Mouse (Mus musculus): ENCODE measurements at regions not wholly inside any gene's neighbourhood (a gene's known extent, or its start where the extent isn't known, plus 50 kb on each side); places are given as distances from the start of the nearest gene placed in this dataset.

DNA sequence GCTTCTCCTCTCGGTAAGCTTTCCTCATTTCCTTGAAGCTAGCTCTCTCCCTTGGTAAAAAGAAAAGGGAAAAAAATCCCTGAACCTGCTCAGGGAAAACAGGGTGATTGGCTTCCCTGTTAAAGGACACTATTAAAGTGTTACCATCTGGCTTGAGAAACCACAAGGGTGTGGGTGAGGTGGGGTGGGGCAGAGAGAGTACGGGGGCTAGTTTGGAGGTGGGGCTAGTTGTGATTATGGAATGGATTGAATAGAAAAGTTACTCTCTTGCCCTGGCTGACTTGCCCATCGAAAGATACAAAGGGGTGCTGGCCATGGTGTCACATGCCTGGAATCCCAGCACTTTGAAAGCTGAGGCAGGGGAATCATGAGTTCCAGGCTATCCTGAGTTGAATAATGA is 94.2 kb upstream of the Arhgap32 start:
- Histone ChIP-seq H3K27me3 (replicated peaks; ENCODE audit: control insufficient read depth, insufficient read depth, low read length) (no peaks in the 10 kb centered on the region), H3K4me2 (ENCODE audit: low read depth, low read length) (no peak overlapping the region), H3K9me3 (ENCODE audit: control insufficient read depth, low read length) (no peaks in the 10 kb centered on the region), H3K4me1 (ENCODE audit: control insufficient read depth, insufficient read depth, low read length) (no peaks in the 10 kb centered on the region; the same call in 1 of the 2 replicates), H3K4me3 (ENCODE audit: low read length) (no peak overlapping the region), H3K36me3 (ENCODE audit: control insufficient read depth, insufficient read depth, low read length) (no peaks in the 10 kb centered on the region), H3K9ac (ENCODE audit: low read depth, low read length) (no peak overlapping the region), H3K27ac (ENCODE audit: low read length) (no peak overlapping the region)
- peak; percentile 49; the same call in 1 of the 2 replicates for ATAC-seq
- 40% methylated on average over 3 of the region's 3 CpGs for WGBS

DNA sequence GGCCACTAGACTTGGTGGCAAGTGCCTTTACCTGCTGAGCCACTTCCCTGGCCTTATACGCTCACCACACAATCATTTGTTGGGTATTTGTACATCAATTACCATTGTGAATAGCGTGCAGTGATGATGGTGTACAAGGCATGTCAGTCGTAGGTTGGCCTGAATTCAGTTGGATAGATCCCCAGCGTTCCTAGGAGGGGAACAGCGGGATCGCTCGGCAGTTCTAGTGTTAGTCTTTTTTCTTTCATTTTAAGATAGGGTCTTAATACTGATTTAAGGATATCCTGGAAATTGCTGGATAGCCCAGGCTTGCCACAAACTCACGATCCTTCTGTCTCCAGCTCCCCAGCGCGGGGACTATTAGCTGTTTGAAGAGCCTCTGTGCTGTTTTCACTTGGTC is 92.9 kb upstream of the Arhgap32 start:
- no peaks in the 10 kb centered on the region for H3K36me3 ChIP-seq (ENCODE audit: control insufficient read depth, insufficient read depth, low read length)
- no peak overlapping the region for H3K4me3 ChIP-seq (ENCODE audit: low read length)
- no peak overlapping the region for H3K9ac ChIP-seq (ENCODE audit: low read depth, low read length)
- H3K4me1 ChIP-seq (ENCODE audit: control insufficient read depth, insufficient read depth, low read length), result peaks cover 1% of the 10 kb centered on the region; the same call in 1 of the 2 replicates
- WGBS, result 94% methylated on average over 10 of the region's 10 CpGs
- no peak overlapping the region for H3K4me2 ChIP-seq (ENCODE audit: low read depth, low read length)
- no peaks in the 10 kb centered on the region for H3K9me3 ChIP-seq (ENCODE audit: control insufficient read depth, low read length)
- ATAC-seq, result no peak
- H3K27ac ChIP-seq (ENCODE audit: low read length), result no peak overlapping the region
- H3K27me3 ChIP-seq (replicated peaks; ENCODE audit: control insufficient read depth, insufficient read depth, low read length), result no peaks in the 10 kb centered on the region

DNA sequence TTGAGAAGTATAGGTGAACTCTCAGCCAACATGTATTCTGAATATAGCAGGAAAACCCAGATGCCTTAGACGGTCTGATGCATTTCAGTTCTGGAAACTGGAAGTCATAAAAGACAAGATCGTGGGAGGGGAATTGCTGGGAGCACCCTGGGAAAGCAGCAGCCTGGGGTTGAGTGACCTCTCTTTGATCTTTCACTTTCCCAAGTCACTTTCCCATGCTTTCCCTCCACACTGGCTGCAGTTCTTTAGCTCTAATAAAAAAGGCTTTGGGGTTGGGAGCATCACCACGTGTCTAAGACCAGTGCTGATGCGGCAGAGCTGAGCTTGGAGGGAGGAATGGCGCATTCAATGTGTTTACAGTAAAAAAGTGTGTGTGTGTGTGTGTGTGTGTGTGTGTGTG is 91.2 kb upstream of the Arhgap32 start:
- WGBS, result 26% methylated on average over 5 of the region's 5 CpGs
- peak; percentile 21; the same call in 1 of the 2 replicates for ATAC-seq
- no peak overlapping the region for H3K4me3 ChIP-seq (ENCODE audit: low read length)

DNA sequence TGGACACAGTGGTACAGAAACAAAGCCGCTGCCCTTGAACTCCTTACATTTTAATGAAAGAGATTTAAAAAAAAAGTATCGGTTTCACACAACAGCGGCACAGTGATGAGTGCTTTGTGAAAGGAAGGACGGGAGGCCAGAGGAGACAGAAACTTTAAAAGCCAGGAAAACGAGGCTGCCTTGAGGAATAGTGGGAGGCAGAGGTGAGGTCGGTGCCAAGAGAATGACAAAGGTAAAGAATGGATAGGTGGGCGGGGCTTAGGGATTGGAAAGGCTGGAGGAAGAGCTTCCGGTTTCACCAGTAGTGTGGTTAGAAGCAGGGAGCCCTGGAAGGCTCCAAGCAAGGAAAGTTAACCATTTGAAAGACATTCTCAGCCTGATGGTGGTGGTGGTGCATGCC is 88.0 kb upstream of the Arhgap32 start:
- Histone ChIP-seq H3K4me3 (ENCODE audit: low read length) (no peak overlapping the region), H3K27me3 (replicated peaks; ENCODE audit: control insufficient read depth, insufficient read depth, low read length) (no peaks in the 10 kb centered on the region), H3K27ac (ENCODE audit: low read length) (no peak overlapping the region), H3K9ac (ENCODE audit: low read depth, low read length) (no peak overlapping the region), H3K9me3 (ENCODE audit: control insufficient read depth, low read length) (no peaks in the 10 kb centered on the region), H3K4me2 (ENCODE audit: low read depth, low read length) (0 out of 2 replicates have a peak overlapping the region, but pooled peaks have one; percentile 1), H3K4me1 (ENCODE audit: control insufficient read depth, insufficient read depth, low read length) (peaks cover 9% of the 10 kb centered on the region), H3K36me3 (ENCODE audit: control insufficient read depth, insufficient read depth, low read length) (no peaks in the 10 kb centered on the region)
- 33% methylated on average over 8 of the region's 8 CpGs for WGBS
- no peak for ATAC-seq

More for the DNA sequence above, 91.2 kb upstream of the Arhgap32 start:
- Histone ChIP-seq H3K9ac (ENCODE audit: low read depth, low read length) (no peak overlapping the region), H3K27ac (ENCODE audit: low read length) (no peak overlapping the region), H3K27me3 (replicated peaks; ENCODE audit: control insufficient read depth, insufficient read depth, low read length) (no peaks in the 10 kb centered on the region), H3K4me2 (ENCODE audit: low read depth, low read length) (no peak overlapping the region), H3K4me1 (ENCODE audit: control insufficient read depth, insufficient read depth, low read length) (peaks cover 5% of the 10 kb centered on the region; the same call in 1 of the 2 replicates), H3K36me3 (ENCODE audit: control insufficient read depth, insufficient read depth, low read length) (no peaks in the 10 kb centered on the region), H3K9me3 (ENCODE audit: control insufficient read depth, low read length) (no peaks in the 10 kb centered on the region)

DNA sequence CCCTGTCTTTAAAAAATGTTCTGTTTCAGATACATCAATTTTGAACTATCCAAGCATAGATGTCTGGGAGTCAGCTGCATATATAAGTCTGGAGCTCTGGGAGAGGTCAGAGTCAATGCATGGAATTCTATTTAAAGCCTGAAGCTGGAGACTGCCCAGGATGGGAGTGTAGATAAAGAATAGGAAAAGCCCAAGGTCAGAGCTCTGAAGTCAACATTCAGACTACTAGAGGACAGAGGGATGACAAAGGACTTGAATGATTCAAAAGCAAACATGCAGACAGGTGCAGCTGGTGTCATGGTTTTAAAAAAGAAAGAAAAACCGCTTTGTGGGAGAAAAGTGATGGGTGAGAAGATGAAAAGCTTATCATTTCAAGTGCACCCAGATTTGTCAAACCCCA is 86.9 kb upstream of the Arhgap32 start:
- H3K4me3 ChIP-seq (ENCODE audit: low read length), result no peak overlapping the region
- no peak overlapping the region for H3K4me2 ChIP-seq (ENCODE audit: low read depth, low read length)
- peaks cover 18% of the 10 kb centered on the region for H3K4me1 ChIP-seq (ENCODE audit: control insufficient read depth, insufficient read depth, low read length)
- no peaks in the 10 kb centered on the region for H3K36me3 ChIP-seq (ENCODE audit: control insufficient read depth, insufficient read depth, low read length)
- ATAC-seq, result no peak
- no peaks in the 10 kb centered on the region for H3K9me3 ChIP-seq (ENCODE audit: control insufficient read depth, low read length)
- no peaks in the 10 kb centered on the region for H3K27me3 ChIP-seq (replicated peaks; ENCODE audit: control insufficient read depth, insufficient read depth, low read length)
- H3K9ac ChIP-seq (ENCODE audit: low read depth, low read length), result no peak overlapping the region
- no peak overlapping the region for H3K27ac ChIP-seq (ENCODE audit: low read length)
- WGBS, result 86% methylated on average over 1 of the region's 1 CpGs

DNA sequence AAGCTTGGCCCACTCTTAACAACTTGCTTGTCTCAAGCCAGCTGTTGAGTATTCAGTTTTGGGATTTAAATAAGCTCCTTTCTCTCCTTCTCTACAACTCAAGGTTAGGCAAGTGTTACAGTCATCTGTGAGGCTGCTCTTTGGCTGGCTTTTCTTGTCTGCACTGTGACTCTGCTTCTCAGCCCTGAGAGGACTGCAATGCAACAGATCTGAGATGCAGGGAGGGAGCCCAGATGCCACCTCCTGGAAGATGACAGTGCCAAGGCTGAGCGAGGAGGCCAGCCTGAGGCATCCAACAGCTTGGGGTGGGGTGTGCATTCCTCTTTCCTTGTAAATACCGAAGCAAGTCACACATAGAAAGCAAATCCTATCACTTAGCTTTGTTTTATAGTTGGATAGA is 86.2 kb upstream of the Arhgap32 start:
- H3K4me2 ChIP-seq (ENCODE audit: low read depth, low read length), result no peak overlapping the region
- H3K4me1 ChIP-seq (ENCODE audit: control insufficient read depth, insufficient read depth, low read length), result peaks cover 21% of the 10 kb centered on the region
- ATAC-seq, result no peak
- no peak overlapping the region for H3K4me3 ChIP-seq (ENCODE audit: low read length)
- H3K9ac ChIP-seq (ENCODE audit: low read depth, low read length), result no peak overlapping the region
- WGBS, result 67% methylated on average over 2 of the region's 2 CpGs
- H3K27ac ChIP-seq (ENCODE audit: low read length), result no peak overlapping the region
- no peaks in the 10 kb centered on the region for H3K36me3 ChIP-seq (ENCODE audit: control insufficient read depth, insufficient read depth, low read length)
- H3K27me3 ChIP-seq (replicated peaks; ENCODE audit: control insufficient read depth, insufficient read depth, low read length), result no peaks in the 10 kb centered on the region
- H3K9me3 ChIP-seq (ENCODE audit: control insufficient read depth, low read length), result no peaks in the 10 kb centered on the region

DNA sequence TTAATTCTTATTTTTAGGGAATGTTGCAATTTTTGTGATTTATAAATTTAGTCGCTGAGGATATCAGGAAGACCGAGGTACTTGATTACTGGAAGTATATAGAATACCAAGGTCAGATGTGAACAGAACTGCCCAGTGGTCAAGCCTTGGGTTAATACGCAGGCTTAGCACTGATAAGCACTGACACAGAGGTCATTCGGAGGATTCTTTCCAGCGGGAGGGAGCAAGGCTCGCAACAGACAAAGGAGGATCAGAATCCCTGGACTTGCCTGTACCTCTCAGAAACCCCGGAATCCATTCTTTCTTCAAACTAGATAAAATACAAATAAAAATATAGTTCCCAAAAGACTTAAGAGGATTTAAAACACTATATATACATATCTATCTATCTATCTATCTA is 85.7 kb upstream of the Arhgap32 start:
- H3K36me3 ChIP-seq (ENCODE audit: control insufficient read depth, insufficient read depth, low read length), result no peaks in the 10 kb centered on the region
- no peak overlapping the region for H3K4me2 ChIP-seq (ENCODE audit: low read depth, low read length)
- no peak overlapping the region for H3K9ac ChIP-seq (ENCODE audit: low read depth, low read length)
- ATAC-seq, result no peak
- no peaks in the 10 kb centered on the region for H3K27me3 ChIP-seq (replicated peaks; ENCODE audit: control insufficient read depth, insufficient read depth, low read length)
- H3K9me3 ChIP-seq (ENCODE audit: control insufficient read depth, low read length), result no peaks in the 10 kb centered on the region
- WGBS, result 78% methylated on average over 7 of the region's 7 CpGs
- peaks cover 21% of the 10 kb centered on the region for H3K4me1 ChIP-seq (ENCODE audit: control insufficient read depth, insufficient read depth, low read length)
- H3K4me3 ChIP-seq (ENCODE audit: low read length), result no peak overlapping the region
- no peak overlapping the region for H3K27ac ChIP-seq (ENCODE audit: low read length)

DNA sequence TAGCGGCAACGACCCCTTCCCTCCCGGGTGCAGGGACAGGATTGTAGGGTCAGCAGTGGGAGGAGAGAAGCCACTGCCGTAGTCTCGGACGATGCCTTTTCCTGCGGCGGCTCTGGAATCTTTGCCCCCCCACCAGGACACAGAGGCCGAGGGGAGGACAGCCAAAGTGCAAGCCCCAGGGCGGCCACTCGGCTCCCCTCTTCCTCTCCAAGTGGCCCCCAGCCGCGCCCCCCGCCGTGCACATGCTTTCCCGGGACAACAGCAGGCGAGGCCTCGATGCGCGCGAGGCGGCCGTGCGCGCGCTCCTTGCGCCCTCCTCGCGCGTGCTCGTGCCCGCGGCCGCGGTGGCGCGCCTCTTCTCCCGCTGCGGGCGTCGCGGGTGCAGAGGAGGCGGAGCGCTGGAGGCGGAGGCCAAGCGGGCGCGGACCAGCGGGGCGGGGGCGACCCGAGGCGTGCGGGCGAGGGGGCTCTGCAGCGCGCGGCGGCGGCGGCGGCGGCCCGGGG is 83.9 kb upstream of the Arhgap32 start:
- Histone ChIP-seq H3K4me1 (ENCODE audit: control insufficient read depth, insufficient read depth, low read length) (peaks cover 21% of the 10 kb centered on the region), H3K9ac (ENCODE audit: low read depth, low read length) (peak overlapping the region; percentile 89), H3K4me2 (ENCODE audit: low read depth, low read length) (peak overlapping the region; percentile 80), H3K36me3 (ENCODE audit: control insufficient read depth, insufficient read depth, low read length) (no peaks in the 10 kb centered on the region), H3K27me3 (replicated peaks; ENCODE audit: control insufficient read depth, insufficient read depth, low read length) (no peaks in the 10 kb centered on the region), H3K4me3 (ENCODE audit: low read length) (peak overlapping the region; percentile 82), H3K9me3 (ENCODE audit: control insufficient read depth, low read length) (no peaks in the 10 kb centered on the region), H3K27ac (ENCODE audit: low read length) (peak overlapping the region; percentile 64)
- peak; percentile 90 for ATAC-seq
- WGBS, result 0% methylated on average over 46 of the region's 64 CpGs

DNA sequence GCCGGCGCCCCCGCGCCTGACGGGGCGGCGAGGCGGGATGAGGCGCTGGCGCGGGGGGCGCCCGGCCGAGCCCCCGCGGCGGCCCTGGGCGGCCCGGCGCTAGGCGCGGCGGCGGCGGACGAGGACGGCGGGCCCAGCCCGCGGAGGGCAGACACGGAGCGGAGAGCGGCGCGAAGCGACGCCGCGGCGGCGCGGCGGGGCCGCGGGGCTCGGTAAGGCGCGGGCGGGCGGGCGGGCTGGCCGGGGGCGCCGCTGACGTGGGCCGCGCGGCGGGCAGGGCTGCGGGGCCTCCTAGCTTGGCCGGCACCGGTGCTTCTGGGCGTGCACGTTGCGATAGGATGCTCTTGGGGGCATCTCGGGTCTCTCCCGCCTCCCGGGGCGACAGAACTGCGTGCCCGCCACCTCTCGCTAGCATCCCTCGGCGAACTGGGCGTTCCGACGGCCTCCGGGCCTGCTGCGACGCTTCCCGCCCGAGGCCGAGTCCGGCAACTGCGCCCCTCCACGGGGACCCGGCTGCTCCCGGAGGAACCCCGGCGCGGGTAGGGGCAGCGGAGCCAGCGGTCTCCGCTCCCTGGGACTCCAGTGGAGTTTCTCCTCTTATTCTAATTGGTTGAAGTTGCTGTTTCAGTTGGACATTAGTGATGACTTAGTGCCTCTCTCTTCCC is 83.3 kb upstream of the Arhgap32 start:
- WGBS, result under 1% methylated on average over 62 of the region's 94 CpGs
- peak; percentile 75 for ATAC-seq

DNA sequence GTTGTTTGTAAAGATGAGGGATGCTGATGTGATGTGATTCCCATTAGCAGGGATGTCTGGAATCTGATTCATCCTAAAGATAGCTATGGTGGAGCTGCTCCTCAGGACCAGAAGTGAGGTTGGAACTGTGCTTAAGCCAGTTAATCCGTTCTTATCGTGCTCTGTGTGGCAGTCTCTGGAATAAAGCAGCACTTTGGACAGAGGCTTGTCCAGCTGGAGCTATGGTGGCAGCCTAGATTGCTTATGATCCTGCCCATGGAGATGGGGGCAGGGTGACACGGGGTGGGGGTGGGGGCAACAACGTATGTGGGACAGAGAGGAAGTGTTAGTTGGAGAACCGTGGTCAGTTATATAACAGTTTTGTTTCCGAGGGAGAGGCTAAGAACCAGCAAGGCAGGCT is 82.0 kb upstream of the Arhgap32 start:
- peaks cover 20% of the 10 kb centered on the region for H3K4me1 ChIP-seq (ENCODE audit: control insufficient read depth, insufficient read depth, low read length)
- H3K4me2 ChIP-seq (ENCODE audit: low read depth, low read length), result no peak overlapping the region
- H3K27ac ChIP-seq (ENCODE audit: low read length), result no peak overlapping the region
- H3K4me3 ChIP-seq (ENCODE audit: low read length), result no peak overlapping the region
- no peaks in the 10 kb centered on the region for H3K36me3 ChIP-seq (ENCODE audit: control insufficient read depth, insufficient read depth, low read length)
- 17% methylated on average over 6 of the region's 6 CpGs for WGBS
- H3K9ac ChIP-seq (ENCODE audit: low read depth, low read length), result no peak overlapping the region
- no peaks in the 10 kb centered on the region for H3K9me3 ChIP-seq (ENCODE audit: control insufficient read depth, low read length)
- no peak for ATAC-seq
- H3K27me3 ChIP-seq (replicated peaks; ENCODE audit: control insufficient read depth, insufficient read depth, low read length), result no peaks in the 10 kb centered on the region

More for the DNA sequence above, 83.3 kb upstream of the Arhgap32 start:
- Histone ChIP-seq H3K9ac (ENCODE audit: low read depth, low read length) (peak overlapping the region; percentile 89), H3K4me2 (ENCODE audit: low read depth, low read length) (peak overlapping the region; percentile 80), H3K4me3 (ENCODE audit: low read length) (peak overlapping the region; percentile 82), H3K27me3 (replicated peaks; ENCODE audit: control insufficient read depth, insufficient read depth, low read length) (no peaks in the 10 kb centered on the region), H3K4me1 (ENCODE audit: control insufficient read depth, insufficient read depth, low read length) (peaks cover 21% of the 10 kb centered on the region), H3K36me3 (ENCODE audit: control insufficient read depth, insufficient read depth, low read length) (no peaks in the 10 kb centered on the region), H3K27ac (ENCODE audit: low read length) (peak overlapping the region; percentile 64), H3K9me3 (ENCODE audit: control insufficient read depth, low read length) (no peaks in the 10 kb centered on the region)
